Mouse (Mus musculus): Measurements from ENCODE around the gene Hist1h4d.
"Not testable (repeated sequence)": the region's sequence is repeated elsewhere in the genome, so short reads cannot be mapped to it uniquely, and the experiment has no call there.

DNA sequence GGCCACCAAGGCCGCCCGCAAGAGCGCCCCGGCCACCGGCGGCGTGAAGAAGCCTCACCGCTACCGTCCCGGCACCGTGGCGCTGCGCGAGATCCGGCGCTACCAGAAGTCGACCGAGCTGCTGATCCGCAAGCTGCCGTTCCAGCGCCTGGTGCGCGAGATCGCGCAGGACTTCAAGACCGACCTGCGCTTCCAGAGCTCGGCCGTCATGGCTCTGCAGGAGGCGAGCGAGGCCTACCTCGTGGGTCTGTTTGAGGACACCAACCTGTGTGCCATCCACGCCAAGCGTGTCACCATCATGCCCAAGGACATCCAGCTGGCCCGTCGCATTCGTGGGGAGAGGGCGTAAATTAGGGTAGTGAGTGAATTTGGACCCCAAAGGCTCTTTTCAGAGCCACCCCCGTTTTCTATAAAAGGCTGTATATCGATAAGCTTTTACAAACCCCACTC, 5.5 kb upstream of the Hist1h4d start:
- TF ChIP-seq CTCF (IDR thresholded peaks at IDR 0.05; ENCODE audit: borderline replicate concordance, insufficient read depth, low read depth, low read length); POLR2A (IDR thresholded peaks at IDR 0.05; ENCODE audit: borderline replicate concordance, insufficient read depth, low read length): not testable (repeated sequence)

Data from cerebellum, adult 2 months (tissue).